Mouse (Mus musculus) kidney, postnatal 10 days (tissue): ENCODE data around the gene Olfr1348.

Experiments
- DNase-seq: peaks from one replicate; pipeline ENCODE4 v3.0.0; 2021; ENCODE audit warnings: mixed read lengths

The Olfr1348 gene

GRCm38 (mm10) chr7:6508648-6509047, at the start of gene Olfr1348:
TSS of gene Olfr1348 (minus strand) at chr7:6508748.
- no peak for DNase-seq

- DNase-seq, result peak; percentile 7
These were observed 17.6 kb upstream of the Olfr1348 start for GRCm38 (mm10) chr7:6526141-6526540.

GRCm38 (mm10) chr7:6525001-6525400, 16.5 kb upstream of the Olfr1348 start:
- DNase-seq, result no peak

GRCm38 (mm10) chr7:6522850-6523249, 14.3 kb upstream of the Olfr1348 start, which contains the start of gene Olfr1349:
TSS of gene Olfr1349 (minus strand) at chr7:6522950.
- no peak for DNase-seq

- no peak for DNase-seq
These were observed 13.1 kb upstream of the Olfr1348 start for GRCm38 (mm10) chr7:6521666-6522065.

GRCm38 (mm10) chr7:6499655-6500054, 8.9 kb downstream of the Olfr1348 start, which contains the start of gene Olfr1347:
TSS of gene Olfr1347 (minus strand) at chr7:6499755.
- DNase-seq, result no peak

GRCm38 (mm10) chr7:6486841-6487240, 21.7 kb downstream of the Olfr1348 start, which contains the start of gene Olfr5:
TSS of gene Olfr5 (minus strand) at chr7:6486941.
- no peak for DNase-seq

- peak; percentile 6 for DNase-seq
These were observed 30.9 kb downstream of the Olfr1348 start for GRCm38 (mm10) chr7:6477633-6478032.

GRCm38 (mm10) chr7:6466951-6467350, 41.6 kb downstream of the Olfr1348 start, which contains the start of gene Olfr1346:
TSS of gene Olfr1346 (plus strand) at chr7:6467101.
- no peak for DNase-seq

- peak; percentile 10 for DNase-seq
These were observed 52.1 kb downstream of the Olfr1348 start for GRCm38 (mm10) chr7:6456399-6456798.

- no peak for DNase-seq
These were observed 52.7 kb downstream of the Olfr1348 start, which contains the start of gene Olfr1336 for GRCm38 (mm10) chr7:6455868-6456267. TSS of gene Olfr1336 (plus strand) at chr7:6456168.
